12 mouse cellular contexts compared by ENCODE assay signal in genomic region chr9:107907801-107908120, GRCm38 (mm10). TPM values are rescaled to one million over a fixed set of nuclear protein-coding genes. Genes with fewer than 3 reads are reported as not detected.
A peak's percentile ranks its signal among the peaks of the same experiment; 100 is the strongest.
DNase-seq lines count a peak whose midpoint lies in the region; ATAC-seq lines count a peak whose summit lies in the region.
"Had no signal": no experiment of that assay in that cellular context is flagged by ENCODE, and none has a peak within 500 bp of the region (broad histone marks: within the 10 kb centered on the region; RNA-seq: fewer than 3 reads in every experiment).

No protein-coding gene starts in this region.

- WGBS in hindbrain, embryonic 13.5 days, result 82% methylated on average over 14 of the region's 14 CpGs
- WGBS in hindbrain, embryonic 12.5 days, result 83% methylated on average over 14 of the region's 14 CpGs
- WGBS in neural tube, embryonic 13.5 days, result 79% methylated on average over 14 of the region's 14 CpGs
- WGBS in intestine, embryonic 14.5 days, result 62% methylated on average over 14 of the region's 14 CpGs
- WGBS in stomach, embryonic 14.5 days, result 62% methylated on average over 14 of the region's 14 CpGs

- H3K4me1 ChIP-seq in hindbrain, embryonic 13.5 days (replicated peaks), result peaks cover 23% of the 10 kb centered on the region
- peaks cover 25% of the 10 kb centered on the region for H3K4me1 ChIP-seq in hindbrain, embryonic 12.5 days
- peaks cover 31% of the 10 kb centered on the region for H3K4me1 ChIP-seq in neural tube, embryonic 13.5 days (replicated peaks)
- peaks cover 43% of the 10 kb centered on the region for H3K4me1 ChIP-seq in intestine, embryonic 14.5 days (replicated peaks; ENCODE audit: control insufficient read depth, insufficient read depth, low read length)
- peaks cover 45% of the 10 kb centered on the region for H3K4me1 ChIP-seq in stomach, embryonic 14.5 days (ENCODE audit: control insufficient read depth, insufficient read depth, low read length)

- no peak overlapping the region for H3K27ac ChIP-seq in hindbrain, embryonic 13.5 days
- H3K27ac ChIP-seq in hindbrain, embryonic 12.5 days, result no peak overlapping the region
- peak overlapping the region; percentile 13; the same call in 1 of the 2 replicates for H3K27ac ChIP-seq in neural tube, embryonic 13.5 days (replicated peaks)
- 0 out of 2 replicates have a peak overlapping the region, but pooled peaks have one; percentile 30 for H3K27ac ChIP-seq in intestine, embryonic 14.5 days (ENCODE audit: low read depth)
- peak overlapping the region; percentile 77 for H3K27ac ChIP-seq in stomach, embryonic 14.5 days (ENCODE audit: low read length)

- H3K9me3 ChIP-seq in hindbrain, embryonic 13.5 days, result no peaks in the 10 kb centered on the region
- no peaks in the 10 kb centered on the region for H3K9me3 ChIP-seq in hindbrain, embryonic 12.5 days (replicated peaks)
- H3K9me3 ChIP-seq in neural tube, embryonic 13.5 days, result no peaks in the 10 kb centered on the region
- no peaks in the 10 kb centered on the region for H3K9me3 ChIP-seq in intestine, embryonic 14.5 days (ENCODE audit: control insufficient read depth, low read length)
- no peaks in the 10 kb centered on the region for H3K9me3 ChIP-seq in stomach, embryonic 14.5 days (ENCODE audit: control insufficient read depth, low read depth, low read length)

- ATAC-seq in hindbrain, embryonic 13.5 days (ENCODE audit: low FRiP score), result no peak
- ATAC-seq in hindbrain, embryonic 12.5 days (ENCODE audit: low FRiP score), result no peak
- ATAC-seq in neural tube, embryonic 13.5 days (ENCODE audit: low read depth), result no peak
- ATAC-seq in intestine, embryonic 14.5 days (replicated peaks; ENCODE audit: low FRiP score, low TSS enrichment, low read depth), result no peak
- no peak for ATAC-seq in stomach, embryonic 14.5 days (ENCODE audit: insufficient number of reproducible peaks, insufficient read depth, low FRiP score, low read depth)

- DNase-seq in neural tube, embryonic 10.5 days (ENCODE audit: extremely low spot score, low spot score), result no peak
- no peak for DNase-seq in intestine, embryonic 14.5 days (ENCODE audit: low spot score)
- no peak for DNase-seq in right cerebral cortex, postnatal 25 days
- no peak for DNase-seq in ovary, adult 18-20 months (ENCODE audit: low spot score)
- DNase-seq: cerebellum, adult 11-12 months; kidney, adult 18-20 months had no signal

- no peak overlapping the region for H3K4me3 ChIP-seq in hindbrain, embryonic 13.5 days
- H3K4me3 ChIP-seq in hindbrain, embryonic 12.5 days, result no peak overlapping the region
- H3K4me3 ChIP-seq in neural tube, embryonic 13.5 days, result peak overlapping the region; percentile 32; the same call in 1 of the 2 replicates
- peak overlapping the region; percentile 47 for H3K4me3 ChIP-seq in intestine, embryonic 14.5 days (ENCODE audit: low read depth, low read length)
- H3K4me3 ChIP-seq in stomach, embryonic 14.5 days (ENCODE audit: low read depth, low read length), result peak overlapping the region; percentile 44

- peaks cover 7% of the 10 kb centered on the region for H3K36me3 ChIP-seq in hindbrain, embryonic 13.5 days
- peaks cover 9% of the 10 kb centered on the region; the same call in 1 of the 2 replicates for H3K36me3 ChIP-seq in hindbrain, embryonic 12.5 days
- peaks cover 3% of the 10 kb centered on the region for H3K36me3 ChIP-seq in neural tube, embryonic 13.5 days
- H3K36me3 ChIP-seq in intestine, embryonic 14.5 days (ENCODE audit: control insufficient read depth, insufficient read depth, low read length), result peaks cover 3% of the 10 kb centered on the region; the same call in 1 of the 2 replicates
- peaks cover under 1% of the 10 kb centered on the region; the same call in 1 of the 2 replicates for H3K36me3 ChIP-seq in stomach, embryonic 14.5 days (ENCODE audit: control insufficient read depth, insufficient read depth, low read length)

- H3K9ac ChIP-seq in hindbrain, embryonic 13.5 days, result no peak overlapping the region
- H3K9ac ChIP-seq in hindbrain, embryonic 12.5 days, result no peak overlapping the region
- 0 out of 2 replicates have a peak overlapping the region, but pooled peaks have one; percentile 26 for H3K9ac ChIP-seq in neural tube, embryonic 13.5 days
- H3K9ac ChIP-seq in intestine, embryonic 14.5 days (ENCODE audit: low read length), result 0 out of 2 replicates have a peak overlapping the region, but pooled peaks have one; percentile 18
- peak overlapping the region; percentile 42; the same call in 1 of the 2 replicates for H3K9ac ChIP-seq in stomach, embryonic 14.5 days (replicated peaks; ENCODE audit: low read depth, low read length)

- peak overlapping the region; percentile 54; the same call in 1 of the 2 replicates for H3K4me2 ChIP-seq in hindbrain, embryonic 13.5 days
- H3K4me2 ChIP-seq in hindbrain, embryonic 12.5 days (replicated peaks), result no peak overlapping the region
- H3K4me2 ChIP-seq in neural tube, embryonic 13.5 days, result peak overlapping the region; percentile 58
- H3K4me2 ChIP-seq in intestine, embryonic 14.5 days (ENCODE audit: low read length), result peak overlapping the region; percentile 76
- H3K4me2 ChIP-seq in stomach, embryonic 14.5 days (replicated peaks; ENCODE audit: low read depth, low read length), result peak overlapping the region; percentile 74

- peaks cover 15% of the 10 kb centered on the region for H3K27me3 ChIP-seq in hindbrain, embryonic 13.5 days
- H3K27me3 ChIP-seq in hindbrain, embryonic 12.5 days, result peaks cover 31% of the 10 kb centered on the region
- peaks cover 8% of the 10 kb centered on the region for H3K27me3 ChIP-seq in neural tube, embryonic 13.5 days
- no peaks in the 10 kb centered on the region for H3K27me3 ChIP-seq in intestine, embryonic 14.5 days (replicated peaks; ENCODE audit: control insufficient read depth, insufficient read depth, low read length)
- H3K27me3 ChIP-seq in stomach, embryonic 14.5 days (ENCODE audit: control insufficient read depth, insufficient read depth, low read length), result no peaks in the 10 kb centered on the region

RNA-seq across cellular contexts. Expression of gene Mst1r, which starts 1.1 kb away (rescaled TPM):
- polyA plus RNA-seq in hindbrain, embryonic 13.5 days (2015; fragmentation: Nextera tagmentation; extraction: Ambion mirVana), result 1.8 and 2.1 TPM in 2 replicates
- polyA plus RNA-seq in hindbrain, embryonic 12.5 days (2016; fragmentation: Nextera tagmentation; extraction: Ambion mirVana), result 2.0 and 2.3 TPM in 2 replicates
- polyA plus RNA-seq in neural tube, embryonic 13.5 days (2015; fragmentation: Nextera tagmentation; extraction: Ambion mirVana), result 2.9 and 3.4 TPM in 2 replicates
- polyA plus RNA-seq in intestine, embryonic 14.5 days (2014; fragmentation: Nextera tagmentation; extraction: Ambion mirVana), result 3.9 and 4.1 TPM in 2 replicates
- 3.3 and 5.1 TPM in 2 replicates for polyA plus RNA-seq in stomach, embryonic 14.5 days (2014; fragmentation: Nextera tagmentation; extraction: Ambion mirVana)

RNA-seq across cellular contexts. Expression of gene Mon1a, which starts 19.8 kb away (rescaled TPM):
- 25.2 and 25.5 TPM in 2 replicates for polyA plus RNA-seq in hindbrain, embryonic 13.5 days (2015; fragmentation: Nextera tagmentation; extraction: Ambion mirVana)
- 17.1 and 20.1 TPM in 2 replicates for polyA plus RNA-seq in hindbrain, embryonic 12.5 days (2016; fragmentation: Nextera tagmentation; extraction: Ambion mirVana)
- 25.6 and 26.6 TPM in 2 replicates for polyA plus RNA-seq in neural tube, embryonic 13.5 days (2015; fragmentation: Nextera tagmentation; extraction: Ambion mirVana)
- 17.2 and 21.7 TPM in 2 replicates for polyA plus RNA-seq in intestine, embryonic 14.5 days (2014; fragmentation: Nextera tagmentation; extraction: Ambion mirVana)
- 15.2 and 20.7 TPM in 2 replicates for polyA plus RNA-seq in stomach, embryonic 14.5 days (2014; fragmentation: Nextera tagmentation; extraction: Ambion mirVana)

RNA-seq across cellular contexts. Expression of gene Actl11, which starts 20.5 kb away (rescaled TPM):
- not detected in 2 replicates for polyA plus RNA-seq in hindbrain, embryonic 13.5 days (2015; fragmentation: Nextera tagmentation; extraction: Ambion mirVana)
- polyA plus RNA-seq in hindbrain, embryonic 12.5 days (2016; fragmentation: Nextera tagmentation; extraction: Ambion mirVana), result not detected in 2 replicates
- polyA plus RNA-seq in neural tube, embryonic 13.5 days (2015; fragmentation: Nextera tagmentation; extraction: Ambion mirVana), result not detected in 2 replicates
- not detected in 2 replicates for polyA plus RNA-seq in intestine, embryonic 14.5 days (2014; fragmentation: Nextera tagmentation; extraction: Ambion mirVana)
- not detected in 2 replicates for polyA plus RNA-seq in stomach, embryonic 14.5 days (2014; fragmentation: Nextera tagmentation; extraction: Ambion mirVana)
- polyA plus RNA-seq: embryonic facial prominence, embryonic 11.5 days; urinary bladder, adult 2 months had no signal

RNA-seq across cellular contexts. Expression of gene Camkv, which starts 27.7 kb away (rescaled TPM):
- polyA plus RNA-seq in hindbrain, embryonic 13.5 days (2015; fragmentation: Nextera tagmentation; extraction: Ambion mirVana), result 12.4 and 13.3 TPM in 2 replicates
- polyA plus RNA-seq in hindbrain, embryonic 12.5 days (2016; fragmentation: Nextera tagmentation; extraction: Ambion mirVana), result 7.3 and 7.9 TPM in 2 replicates
- 11.4 and 12.8 TPM in 2 replicates for polyA plus RNA-seq in neural tube, embryonic 13.5 days (2015; fragmentation: Nextera tagmentation; extraction: Ambion mirVana)
- polyA plus RNA-seq in intestine, embryonic 14.5 days (2014; fragmentation: Nextera tagmentation; extraction: Ambion mirVana), result 1.7 and 1.9 TPM in 2 replicates
- 1.6 and 1.9 TPM in 2 replicates for polyA plus RNA-seq in stomach, embryonic 14.5 days (2014; fragmentation: Nextera tagmentation; extraction: Ambion mirVana)

RNA-seq across cellular contexts. Expression of gene Rbm6, which starts 34.7 kb away (rescaled TPM):
- 121 and 122 TPM in 2 replicates for polyA plus RNA-seq in hindbrain, embryonic 13.5 days (2015; fragmentation: Nextera tagmentation; extraction: Ambion mirVana)
- polyA plus RNA-seq in hindbrain, embryonic 12.5 days (2016; fragmentation: Nextera tagmentation; extraction: Ambion mirVana), result 125 and 135 TPM in 2 replicates
- 103 and 114 TPM in 2 replicates for polyA plus RNA-seq in neural tube, embryonic 13.5 days (2015; fragmentation: Nextera tagmentation; extraction: Ambion mirVana)
- 64.2 and 74.5 TPM in 2 replicates for polyA plus RNA-seq in intestine, embryonic 14.5 days (2014; fragmentation: Nextera tagmentation; extraction: Ambion mirVana)
- polyA plus RNA-seq in stomach, embryonic 14.5 days (2014; fragmentation: Nextera tagmentation; extraction: Ambion mirVana), result 76.5 and 83.3 TPM in 2 replicates

Comparison
In these comparisons a context has a peak if more than half of its experiments do, and no peak if none do; other contexts are left out.
1. H3K27ac ChIP-seq: peak in neural tube, embryonic 13.5 days (single experiment), intestine, embryonic 14.5 days (single experiment) and stomach, embryonic 14.5 days (single experiment); none in hindbrain, embryonic 13.5 days (single experiment) and hindbrain, embryonic 12.5 days (single experiment).
2. H3K4me3 ChIP-seq: peak in neural tube, embryonic 13.5 days (single experiment), intestine, embryonic 14.5 days (single experiment) and stomach, embryonic 14.5 days (single experiment); none in hindbrain, embryonic 13.5 days (single experiment) and hindbrain, embryonic 12.5 days (single experiment).
3. H3K9ac ChIP-seq: peak in neural tube, embryonic 13.5 days (single experiment), intestine, embryonic 14.5 days (single experiment) and stomach, embryonic 14.5 days (single experiment); none in hindbrain, embryonic 13.5 days (single experiment) and hindbrain, embryonic 12.5 days (single experiment).